Mouse (Mus musculus): ENCODE measurements around the gene Mcur1.

Gene Mcur1

GRCm38 (mm10) chr13:43546861-43547260 lies 13.1 kb downstream of the Mcur1 start:
- in situ Hi-C loops (cut with MboI; ENCODE audit: low pct_unique_long_range_greater_than_20kb in 1 of 2, low sequenced_read_pairs in 2 of 2, unreplicated experiment in 1 of 2) = no loop called here

- in situ Hi-C loops (cut with MboI; ENCODE audit: low pct_unique_long_range_greater_than_20kb in 1 of 2, low sequenced_read_pairs in 2 of 2, unreplicated experiment in 1 of 2) = no loop called here
Measured at GRCm38 (mm10) chr13:43540205-43540815, 19.7 kb downstream of the Mcur1 start.

- in situ Hi-C loops (cut with MboI; ENCODE audit: low pct_unique_long_range_greater_than_20kb in 1 of 2, low sequenced_read_pairs in 2 of 2, unreplicated experiment in 1 of 2) = no loop called here
Measured at GRCm38 (mm10) chr13:43539409-43539808, 20.6 kb downstream of the Mcur1 start.

- in situ Hi-C loops (cut with MboI; ENCODE audit: low pct_unique_long_range_greater_than_20kb in 1 of 2, low sequenced_read_pairs in 2 of 2, unreplicated experiment in 1 of 2) = no loop called here
Measured at GRCm38 (mm10) chr13:43537854-43538253, 22.1 kb downstream of the Mcur1 start.

GRCm38 (mm10) chr13:43534015-43534414 lies 26.0 kb downstream of the Mcur1 start:
- in situ Hi-C loops (cut with MboI; ENCODE audit: low pct_unique_long_range_greater_than_20kb in 1 of 2, low sequenced_read_pairs in 2 of 2, unreplicated experiment in 1 of 2) = no loop called here

- in situ Hi-C loops (cut with MboI; ENCODE audit: low pct_unique_long_range_greater_than_20kb in 1 of 2, low sequenced_read_pairs in 2 of 2, unreplicated experiment in 1 of 2) = no loop called here
Measured at GRCm38 (mm10) chr13:43530832-43531693, 28.9 kb downstream of the Mcur1 start.

- in situ Hi-C loops (cut with MboI; ENCODE audit: low pct_unique_long_range_greater_than_20kb in 1 of 2, low sequenced_read_pairs in 2 of 2, unreplicated experiment in 1 of 2) = no loop called here
Measured at GRCm38 (mm10) chr13:43530129-43530831, 29.7 kb downstream of the Mcur1 start.

GRCm38 (mm10) chr13:43526289-43526688 lies 33.7 kb downstream of the Mcur1 start:
- in situ Hi-C loops (cut with MboI; ENCODE audit: low pct_unique_long_range_greater_than_20kb in 1 of 2, low sequenced_read_pairs in 2 of 2, unreplicated experiment in 1 of 2) = no loop called here

- in situ Hi-C loops (cut with MboI; ENCODE audit: low pct_unique_long_range_greater_than_20kb in 1 of 2, low sequenced_read_pairs in 2 of 2, unreplicated experiment in 1 of 2) = no loop called here
Measured at GRCm38 (mm10) chr13:43525363-43526134, 34.4 kb downstream of the Mcur1 start.

GRCm38 (mm10) chr13:43524491-43525362 lies 35.3 kb downstream of the Mcur1 start:
- in situ Hi-C loops (cut with MboI; ENCODE audit: low pct_unique_long_range_greater_than_20kb in 1 of 2, low sequenced_read_pairs in 2 of 2, unreplicated experiment in 1 of 2) = no loop called here

GRCm38 (mm10) chr13:43523906-43524480 lies 36.0 kb downstream of the Mcur1 start:
- in situ Hi-C loops (cut with MboI; ENCODE audit: low pct_unique_long_range_greater_than_20kb in 1 of 2, low sequenced_read_pairs in 2 of 2, unreplicated experiment in 1 of 2) = no loop called here

GRCm38 (mm10) chr13:43521940-43522339 lies 38.1 kb downstream of the Mcur1 start:
- in situ Hi-C loops (cut with MboI; ENCODE audit: low pct_unique_long_range_greater_than_20kb in 1 of 2, low sequenced_read_pairs in 2 of 2, unreplicated experiment in 1 of 2) = no loop called here

- in situ Hi-C loops (cut with MboI; ENCODE audit: low pct_unique_long_range_greater_than_20kb in 1 of 2, low sequenced_read_pairs in 2 of 2, unreplicated experiment in 1 of 2) = no loop called here
Measured at GRCm38 (mm10) chr13:43519251-43519650, 40.7 kb downstream of the Mcur1 start.

- in situ Hi-C loops (cut with MboI; ENCODE audit: low pct_unique_long_range_greater_than_20kb in 1 of 2, low sequenced_read_pairs in 2 of 2, unreplicated experiment in 1 of 2) = no loop called here
Measured at GRCm38 (mm10) chr13:43517371-43517770, 42.6 kb downstream of the Mcur1 start.

- in situ Hi-C loops (cut with MboI; ENCODE audit: low pct_unique_long_range_greater_than_20kb in 1 of 2, low sequenced_read_pairs in 2 of 2, unreplicated experiment in 1 of 2) = no loop called here
Measured at GRCm38 (mm10) chr13:43516931-43517330, 43.1 kb downstream of the Mcur1 start.

- in situ Hi-C loops (cut with MboI; ENCODE audit: low pct_unique_long_range_greater_than_20kb in 1 of 2, low sequenced_read_pairs in 2 of 2, unreplicated experiment in 1 of 2) = no loop called here
Measured at GRCm38 (mm10) chr13:43516119-43516518, 43.9 kb downstream of the Mcur1 start.

- in situ Hi-C loops (cut with MboI; ENCODE audit: low pct_unique_long_range_greater_than_20kb in 1 of 2, low sequenced_read_pairs in 2 of 2, unreplicated experiment in 1 of 2) = no loop called here
Measured at GRCm38 (mm10) chr13:43514950-43515358, 45.0 kb downstream of the Mcur1 start.
